Mouse (Mus musculus) megakaryocyte, embryonic 14.5 days (primary cell): ENCODE measurements around the gene Il11.

Source experiments
- FLI1 ChIP-seq: IDR thresholded peaks from 2 replicates; pipeline ENCODE4 v1.6.1; 2012; ENCODE audit warnings: low read length, inconsistent platforms, mixed read lengths
- GATA1 ChIP-seq: IDR thresholded peaks from 3 replicates; pipeline ENCODE4 v1.6.1; 2012; ENCODE audit warnings: mixed read lengths, low read length, inconsistent platforms, borderline replicate concordance

DNA sequence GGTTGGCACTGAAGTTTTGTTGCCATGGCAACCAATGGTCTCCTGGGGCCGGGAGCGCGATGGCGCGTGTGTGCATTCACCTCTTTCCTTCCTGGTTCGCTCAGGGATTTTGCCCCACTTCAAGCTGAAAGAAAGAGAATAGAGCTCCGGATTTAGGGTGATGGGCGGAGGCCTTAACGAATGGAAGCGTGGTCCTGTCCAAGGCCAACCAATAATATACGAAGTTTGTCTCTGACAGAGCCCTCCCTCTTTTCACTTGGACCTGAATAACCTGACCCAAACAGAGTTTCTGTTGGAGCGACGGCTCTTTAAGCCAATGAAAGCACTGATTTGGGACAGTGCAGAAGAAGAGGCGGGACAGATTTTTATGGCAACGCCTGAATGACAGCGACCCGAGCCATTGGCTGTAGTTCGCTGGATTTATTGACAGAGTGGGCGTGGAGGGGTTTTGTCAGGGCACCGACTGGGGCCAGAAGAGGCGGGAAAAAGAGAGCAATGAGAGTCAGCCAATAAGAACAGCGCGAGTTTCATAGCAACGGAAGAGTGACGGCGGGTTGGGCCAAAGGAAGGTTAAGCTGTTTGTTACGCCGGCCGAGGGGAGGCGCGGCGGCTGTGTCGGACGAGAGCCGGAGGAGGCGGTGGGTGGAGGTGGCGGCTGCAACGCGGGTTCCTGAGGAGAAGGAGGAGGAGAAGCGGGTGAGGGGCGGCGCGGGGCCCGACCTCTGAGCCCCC is 42.9 kb downstream of the Il11 start, which contains the start of gene Kmt5c:
- TF ChIP-seq GATA1 (no peak), FLI1 (no peak)
